12 mouse cellular contexts compared by ENCODE assay signal in the genomic region with DNA sequence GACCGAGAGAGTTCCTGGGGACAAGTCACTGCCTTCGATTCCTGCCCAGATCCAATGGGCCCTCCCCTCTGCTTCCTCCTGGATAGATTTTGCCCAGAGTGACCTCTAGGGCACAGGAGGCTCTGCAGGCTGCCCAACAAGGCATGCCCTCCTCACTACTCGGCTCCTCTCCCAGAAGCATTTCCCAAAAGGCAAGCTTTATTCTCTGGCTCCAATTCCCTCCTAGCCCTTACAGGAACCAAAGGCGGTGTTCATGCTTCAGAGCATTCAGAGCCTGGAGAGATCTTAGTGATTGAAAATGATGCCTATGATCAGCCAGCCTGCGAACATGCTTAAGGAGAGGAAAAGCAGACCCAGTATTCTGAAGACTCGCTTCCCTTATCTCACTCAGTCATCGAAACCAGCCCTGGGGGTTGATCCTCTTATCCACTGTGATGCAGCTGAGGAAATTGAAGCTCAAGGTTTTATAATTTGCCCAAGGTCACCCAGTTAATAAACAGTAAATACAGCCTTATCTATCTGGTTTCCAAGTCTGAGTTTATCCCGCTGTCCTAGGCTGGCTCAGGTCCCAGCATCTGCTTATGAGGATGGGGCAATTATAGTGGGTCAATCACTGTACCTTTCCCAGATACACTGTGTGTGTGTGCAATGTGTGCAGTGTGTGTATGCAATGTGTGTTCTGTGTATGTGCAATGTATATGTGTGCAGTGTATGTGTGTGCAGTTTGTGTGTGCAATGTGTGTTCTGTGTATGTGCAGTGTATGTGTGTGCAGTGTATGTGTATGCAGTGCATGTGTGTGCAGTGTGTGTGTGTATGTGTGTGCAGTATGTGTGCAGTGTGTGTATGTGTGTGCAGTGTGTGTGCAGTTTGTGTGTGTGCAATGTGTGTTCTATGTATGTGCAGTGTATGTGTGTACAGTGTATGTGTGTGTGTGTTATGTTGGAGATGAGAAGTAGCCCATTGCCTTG.
DNase-seq lines count a peak whose midpoint lies in the region; ATAC-seq lines count a peak whose summit lies in the region.
"Had no signal": no experiment of that assay in that cellular context is flagged by ENCODE, and none has a peak within 500 bp of the region (broad histone marks: within the 10 kb centered on the region; RNA-seq: fewer than 3 reads in every experiment).

No protein-coding gene starts in this region.

- H3K4me2 ChIP-seq in neural tube, embryonic 15.5 days = no peak overlapping the region
- H3K4me2 ChIP-seq: limb, embryonic 13.5 days; stomach, embryonic 15.5 days had no signal

- H3K9ac ChIP-seq in neural tube, embryonic 15.5 days (replicated peaks) = no peak overlapping the region
- H3K9ac ChIP-seq: limb, embryonic 13.5 days; stomach, embryonic 15.5 days had no signal

- H3K27ac ChIP-seq in neural tube, embryonic 15.5 days (replicated peaks) = peak overlapping the region; percentile 75
- H3K27ac ChIP-seq: limb, embryonic 13.5 days; stomach, embryonic 15.5 days had no signal

- H3K9me3 ChIP-seq in megakaryocyte, embryonic 14.5 days = peaks cover 10% of the 10 kb centered on the region
- no peaks in the 10 kb centered on the region for H3K9me3 ChIP-seq in neural tube, embryonic 15.5 days (replicated peaks)
- H3K9me3 ChIP-seq: limb, embryonic 13.5 days; stomach, embryonic 15.5 days had no signal

- H3K36me3 ChIP-seq in megakaryocyte, embryonic 14.5 days (replicated peaks; ENCODE audit: low read length) = no peaks in the 10 kb centered on the region
- no peaks in the 10 kb centered on the region for H3K36me3 ChIP-seq in neural tube, embryonic 15.5 days
- H3K36me3 ChIP-seq: limb, embryonic 13.5 days; stomach, embryonic 15.5 days had no signal

- peaks cover 3% of the 10 kb centered on the region; the same call in 1 of the 2 replicates for H3K4me1 ChIP-seq in megakaryocyte, embryonic 14.5 days
- H3K4me1 ChIP-seq in neural tube, embryonic 15.5 days = peaks cover 44% of the 10 kb centered on the region
- H3K4me1 ChIP-seq: limb, embryonic 13.5 days; stomach, embryonic 15.5 days had no signal

- DNase-seq in embryo, embryonic 10.5 days (ENCODE audit: low spot score) = peak; percentile 1
- no peak for DNase-seq in embryo, embryonic 10 days (ENCODE audit: low spot score)
- peak; percentile 17 to 29 for DNase-seq in cerebellum, postnatal 14 days
- no peak for DNase-seq in layer of hippocampus, postnatal 36 days
- DNase-seq in heart, adult 9 months (ENCODE audit: low spot score in 2 of 2) = no peak
- DNase-seq: lung, postnatal 4 days had no signal

- ATAC-seq in megakaryocyte, adult 5-6 weeks (ENCODE audit: poor library complexity, severe bottlenecking) = no peak
- ATAC-seq in neural tube, embryonic 15.5 days (ENCODE audit: low FRiP score) = peak; percentile 28; the same call in 1 of the 2 replicates
- ATAC-seq: activated CD4-positive, CD25-positive, alpha-beta regulatory T cell, adult 4 months had no signal

- 41% methylated on average over 8 of the region's 8 CpGs for WGBS in neural tube, embryonic 15.5 days

- peak overlapping the region; percentile 81 for H3K4me3 ChIP-seq in megakaryocyte, embryonic 14.5 days (replicated peaks)
- H3K4me3 ChIP-seq in neural tube, embryonic 15.5 days (replicated peaks) = no peak overlapping the region
- H3K4me3 ChIP-seq: limb, embryonic 13.5 days; stomach, embryonic 15.5 days had no signal

- no peaks in the 10 kb centered on the region for H3K27me3 ChIP-seq in megakaryocyte, embryonic 14.5 days (replicated peaks)
- H3K27me3 ChIP-seq in neural tube, embryonic 15.5 days (replicated peaks) = no peaks in the 10 kb centered on the region
- H3K27me3 ChIP-seq: limb, embryonic 13.5 days; stomach, embryonic 15.5 days had no signal

Comparison
In these comparisons a context has a peak if more than half of its experiments do, and no peak if none do; other contexts are left out.
1. DNase-seq: peak in embryo, embryonic 10.5 days (single experiment) and cerebellum, postnatal 14 days (2 of 2); none in embryo, embryonic 10 days (single experiment), layer of hippocampus, postnatal 36 days (0 of 2) and heart, adult 9 months (0 of 2).